Mouse (Mus musculus): Measurements from ENCODE around the gene Rhox2f. TPM values are rescaled to one million over a fixed set of nuclear protein-coding genes. Genes with fewer than 3 reads are reported as not detected.
"Not testable (repeated sequence)": the region's sequence is repeated elsewhere in the genome, so short reads cannot be mapped to it uniquely, and the experiment has no call there.

Gene Rhox2f
- total RNA-seq (2014; rRNA removed), result not detected in 2 replicates
- not detected in 2 replicates for polyA plus RNA-seq (2012; rRNA removed)

DNA sequence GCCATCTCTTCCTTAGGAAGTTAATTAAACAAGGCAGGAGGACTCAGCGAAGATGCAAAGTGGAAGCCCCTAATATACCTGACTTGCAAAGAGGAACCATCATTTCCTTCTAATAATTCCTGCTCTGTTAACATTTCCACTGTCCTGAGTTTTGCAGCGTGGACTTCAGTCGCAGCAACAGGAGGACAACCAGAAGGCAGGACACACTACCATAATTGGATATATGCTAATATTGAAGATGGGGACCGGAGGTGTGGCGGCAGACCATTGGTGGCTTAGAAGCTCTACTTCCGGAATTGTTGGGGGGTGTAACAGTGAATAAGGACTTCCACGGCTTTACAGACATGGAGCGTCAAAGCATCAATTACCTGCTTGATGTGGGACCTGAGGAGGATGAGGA lies at the start of gene Rhox2f:
Gene Rhox2f, plus strand, starts transcription at position 301 of the 400 bp plus-strand sequence.
- H3K27ac ChIP-seq (replicated peaks; ENCODE audit: insufficient read depth, low read depth, low read length); H3K36me3 ChIP-seq (ENCODE audit: control insufficient read depth, insufficient read depth, low read length); H3K4me3 ChIP-seq (ENCODE audit: insufficient read depth, low read depth, low read length); H3K79me2 ChIP-seq (ENCODE audit: control insufficient read depth, insufficient read depth, low read length); DNase-seq (ENCODE audit: extremely low read depth, low read depth, low spot score); H3K4me1 ChIP-seq (ENCODE audit: control insufficient read depth, insufficient read depth, low read length); H3K9ac ChIP-seq (ENCODE audit: low read depth, low read length); H3K27me3 ChIP-seq (ENCODE audit: control insufficient read depth, insufficient read depth, low read length): not testable (repeated sequence)
- 91% methylated on average over 8 of the region's 8 CpGs for WGBS

DNA sequence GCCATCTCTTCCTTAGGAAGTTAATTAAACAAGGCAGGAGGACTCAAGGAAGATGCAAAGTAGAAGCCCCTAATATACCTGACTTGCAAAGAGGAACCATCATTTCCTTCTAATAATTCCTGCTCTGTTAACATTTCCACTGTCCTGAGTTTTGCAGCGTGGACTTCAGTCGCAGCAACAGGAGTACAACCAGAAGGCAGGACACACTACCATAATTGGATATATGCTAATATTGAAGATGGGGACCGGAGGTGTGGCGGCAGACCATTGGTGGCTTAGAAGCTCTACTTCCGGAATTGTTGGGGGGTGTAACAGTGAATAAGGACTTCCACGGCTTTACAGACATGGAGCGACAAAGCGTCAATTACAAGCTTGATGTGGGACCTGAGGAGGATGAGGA lies 41.1 kb upstream of the Rhox2f start, which contains the start of gene Rhox2e:
Gene Rhox2e, plus strand, starts transcription at position 301 of the 400 bp plus-strand sequence.
- WGBS, result 86% methylated on average over 2 of the region's 8 CpGs
- not testable (repeated sequence) for H3K9ac ChIP-seq (ENCODE audit: low read depth, low read length); H3K79me2 ChIP-seq (ENCODE audit: control insufficient read depth, insufficient read depth, low read length); H3K27ac ChIP-seq (replicated peaks; ENCODE audit: insufficient read depth, low read depth, low read length); H3K4me1 ChIP-seq (ENCODE audit: control insufficient read depth, insufficient read depth, low read length); H3K4me3 ChIP-seq (ENCODE audit: insufficient read depth, low read depth, low read length); DNase-seq (ENCODE audit: extremely low read depth, low read depth, low spot score); H3K36me3 ChIP-seq (ENCODE audit: control insufficient read depth, insufficient read depth, low read length); H3K27me3 ChIP-seq (ENCODE audit: control insufficient read depth, insufficient read depth, low read length)

DNA sequence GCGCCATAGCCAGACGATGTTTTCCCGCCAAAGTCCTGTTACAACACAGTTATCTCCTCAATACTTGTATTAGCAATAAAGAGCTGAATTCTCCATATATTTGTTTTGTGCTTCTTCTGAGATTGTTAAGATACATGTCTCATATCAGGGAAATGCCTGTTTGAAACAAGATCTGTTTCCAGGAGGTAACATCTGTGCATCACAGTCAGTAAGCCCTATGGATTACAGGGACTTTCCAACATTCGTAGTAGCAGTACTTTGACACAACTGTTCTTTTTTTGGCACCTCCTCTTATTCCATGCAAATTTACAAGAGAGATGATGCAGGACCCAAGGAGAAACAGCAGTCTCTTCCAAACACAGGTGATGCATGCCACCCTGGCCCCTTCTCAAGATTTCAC lies 29.5 kb upstream of the Rhox2f start, which contains the start of gene Rhox3e:
Gene Rhox3e, plus strand, starts transcription at position 301 of the 400 bp plus-strand sequence.
- not testable (repeated sequence) for H3K79me2 ChIP-seq (ENCODE audit: control insufficient read depth, insufficient read depth, low read length); H3K27me3 ChIP-seq (ENCODE audit: control insufficient read depth, insufficient read depth, low read length); H3K9ac ChIP-seq (ENCODE audit: low read depth, low read length); H3K4me1 ChIP-seq (ENCODE audit: control insufficient read depth, insufficient read depth, low read length); DNase-seq (ENCODE audit: extremely low read depth, low read depth, low spot score); H3K36me3 ChIP-seq (ENCODE audit: control insufficient read depth, insufficient read depth, low read length); H3K27ac ChIP-seq (replicated peaks; ENCODE audit: insufficient read depth, low read depth, low read length); H3K4me3 ChIP-seq (ENCODE audit: insufficient read depth, low read depth, low read length)
- WGBS, result no CpG with 5 or more reads among the region's 4 CpGs

DNA sequence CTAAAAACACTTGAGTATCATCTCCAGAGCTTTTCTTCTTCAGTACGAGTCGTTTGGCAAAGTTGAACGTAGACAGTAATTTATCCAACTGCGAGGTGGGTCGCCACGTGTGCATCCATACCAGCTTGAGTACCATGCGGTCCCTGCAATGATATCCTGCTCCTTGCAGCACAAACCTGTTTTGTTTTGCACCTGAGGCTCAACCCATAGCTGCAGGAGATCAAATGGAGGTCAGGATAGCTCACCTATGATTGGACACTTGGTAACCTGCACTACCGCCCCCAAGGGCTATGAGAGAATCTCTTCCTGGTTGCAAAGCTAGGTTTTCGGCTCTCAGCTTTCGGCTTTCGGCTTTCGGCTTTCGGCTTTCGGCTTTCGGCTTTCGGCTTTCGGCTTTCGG lies 14.1 kb upstream of the Rhox2f start, which contains the start of gene Rhox4e:
Gene Rhox4e, plus strand, starts transcription at position 301 of the 400 bp plus-strand sequence.
- H3K4me3 ChIP-seq (ENCODE audit: insufficient read depth, low read depth, low read length); H3K79me2 ChIP-seq (ENCODE audit: control insufficient read depth, insufficient read depth, low read length); DNase-seq (ENCODE audit: extremely low read depth, low read depth, low spot score); H3K9ac ChIP-seq (ENCODE audit: low read depth, low read length); H3K27ac ChIP-seq (replicated peaks; ENCODE audit: insufficient read depth, low read depth, low read length); H3K36me3 ChIP-seq (ENCODE audit: control insufficient read depth, insufficient read depth, low read length); H3K27me3 ChIP-seq (ENCODE audit: control insufficient read depth, insufficient read depth, low read length); H3K4me1 ChIP-seq (ENCODE audit: control insufficient read depth, insufficient read depth, low read length): not testable (repeated sequence)
- WGBS, result 94% methylated on average over 10 of the region's 18 CpGs

DNA sequence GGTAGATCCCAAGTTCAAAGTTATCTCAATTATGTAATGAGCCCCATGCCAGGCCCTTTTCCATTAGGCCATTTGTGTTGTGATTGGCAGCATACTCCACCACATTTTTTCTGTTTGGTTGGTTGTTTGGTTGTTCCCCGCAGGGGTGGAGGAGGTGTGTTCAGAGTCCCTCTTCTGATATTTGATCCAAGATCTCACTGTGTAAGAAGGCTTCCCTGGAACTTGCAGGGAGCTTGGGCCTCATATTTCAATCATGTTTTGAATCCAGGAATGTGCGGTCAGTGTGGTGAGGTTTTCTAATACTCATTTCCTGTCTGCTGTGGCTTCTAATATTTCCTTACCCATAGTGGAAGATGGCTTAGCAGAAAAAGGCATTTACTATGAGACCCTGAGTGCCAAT lies 1.4 kb downstream of the Rhox2f start:
- H3K4me3 ChIP-seq (ENCODE audit: insufficient read depth, low read depth, low read length); H3K36me3 ChIP-seq (ENCODE audit: control insufficient read depth, insufficient read depth, low read length); H3K9ac ChIP-seq (ENCODE audit: low read depth, low read length); H3K79me2 ChIP-seq (ENCODE audit: control insufficient read depth, insufficient read depth, low read length); H3K27ac ChIP-seq (replicated peaks; ENCODE audit: insufficient read depth, low read depth, low read length); H3K27me3 ChIP-seq (ENCODE audit: control insufficient read depth, insufficient read depth, low read length); H3K4me1 ChIP-seq (ENCODE audit: control insufficient read depth, insufficient read depth, low read length): not testable (repeated sequence)
- WGBS, result 44% methylated on average over 2 of the region's 2 CpGs
- DNase-seq (ENCODE audit: extremely low read depth, low read depth, low spot score), result peak; percentile 4

DNA sequence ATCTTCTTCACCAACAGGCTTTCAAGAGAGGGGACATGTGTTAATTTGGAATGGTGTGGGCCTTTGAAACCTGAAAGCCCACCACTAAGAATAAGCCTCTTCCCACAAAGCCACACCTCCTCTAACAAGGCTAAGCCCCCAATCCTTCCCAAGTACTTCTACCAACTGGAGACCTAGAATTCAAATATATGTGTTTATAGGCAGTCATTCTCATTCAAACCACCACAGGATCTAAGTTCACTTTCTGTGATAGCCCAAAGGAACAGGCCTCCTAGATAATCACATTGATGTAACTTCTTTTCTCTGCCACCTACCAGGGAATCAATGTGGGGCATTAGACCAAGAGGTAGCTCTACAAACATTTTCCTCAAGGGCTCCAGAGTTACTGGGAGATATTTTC lies 9.5 kb downstream of the Rhox2f start, which contains the start of gene Rhox3f:
Gene Rhox3f, plus strand, starts transcription at position 301 of the 400 bp plus-strand sequence.
- H3K4me1 ChIP-seq (ENCODE audit: control insufficient read depth, insufficient read depth, low read length); H3K27me3 ChIP-seq (ENCODE audit: control insufficient read depth, insufficient read depth, low read length); H3K4me3 ChIP-seq (ENCODE audit: insufficient read depth, low read depth, low read length); H3K27ac ChIP-seq (replicated peaks; ENCODE audit: insufficient read depth, low read depth, low read length); DNase-seq (ENCODE audit: extremely low read depth, low read depth, low spot score); H3K9ac ChIP-seq (ENCODE audit: low read depth, low read length); H3K79me2 ChIP-seq (ENCODE audit: control insufficient read depth, insufficient read depth, low read length); H3K36me3 ChIP-seq (ENCODE audit: control insufficient read depth, insufficient read depth, low read length): not testable (repeated sequence)

DNA sequence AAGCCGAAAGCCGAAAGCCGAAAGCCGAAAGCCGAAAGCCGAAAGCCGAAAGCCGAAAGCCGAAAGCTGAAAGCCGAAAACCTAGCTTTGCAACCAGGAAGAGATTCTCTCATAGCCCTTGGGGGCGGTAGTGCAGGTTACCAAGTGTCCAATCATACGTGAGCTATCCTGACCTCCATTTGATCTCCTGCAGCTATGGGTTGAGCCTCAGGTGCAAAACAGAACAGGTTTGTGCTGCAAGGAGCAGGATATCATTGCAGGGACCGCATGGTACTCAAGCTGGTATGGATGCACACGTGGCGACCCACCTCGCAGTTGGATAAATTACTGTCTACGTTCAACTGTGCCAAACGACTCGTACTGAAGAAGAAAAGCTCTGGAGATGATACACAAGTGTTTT lies 36.4 kb downstream of the Rhox2f start, which contains the start of gene Rhox4f:
Gene Rhox4f, minus strand, starts transcription at position 101 of the 400 bp plus-strand sequence.
- not testable (repeated sequence) for H3K4me3 ChIP-seq (ENCODE audit: insufficient read depth, low read depth, low read length); H3K27ac ChIP-seq (replicated peaks; ENCODE audit: insufficient read depth, low read depth, low read length); H3K4me1 ChIP-seq (ENCODE audit: control insufficient read depth, insufficient read depth, low read length); H3K36me3 ChIP-seq (ENCODE audit: control insufficient read depth, insufficient read depth, low read length); H3K9ac ChIP-seq (ENCODE audit: low read depth, low read length); H3K27me3 ChIP-seq (ENCODE audit: control insufficient read depth, insufficient read depth, low read length); H3K79me2 ChIP-seq (ENCODE audit: control insufficient read depth, insufficient read depth, low read length); DNase-seq (ENCODE audit: extremely low read depth, low read depth, low spot score)
- WGBS, result 94% methylated on average over 18 of the region's 19 CpGs

Other genes starting within 250 kb of the Rhox2f start
- gene Rhox3a2, start 191.4 kb upstream of the Rhox2f start, total RNA-seq (2014; rRNA removed), result not detected in 2 replicates
- gene Rhox3a2, start 191.4 kb upstream of the Rhox2f start, polyA plus RNA-seq (2012; rRNA removed), result not detected in 2 replicates
- not detected in 2 replicates for gene Rhox4a2, start 180.6 kb upstream of the Rhox2f start, total RNA-seq (2014; rRNA removed)
- gene Rhox4a2, start 180.6 kb upstream of the Rhox2f start, polyA plus RNA-seq (2012; rRNA removed), result not detected in 2 replicates
- not detected in 2 replicates for gene Rhox2b, start 159.3 kb upstream of the Rhox2f start, total RNA-seq (2014; rRNA removed)
- gene Rhox2b, start 159.3 kb upstream of the Rhox2f start, polyA plus RNA-seq (2012; rRNA removed), result not detected in 2 replicates
- gene Rhox4b, start 138.9 kb upstream of the Rhox2f start, total RNA-seq (2014; rRNA removed), result not detected in 2 replicates
- not detected in 2 replicates for gene Rhox4b, start 138.9 kb upstream of the Rhox2f start, polyA plus RNA-seq (2012; rRNA removed)
- not detected in 2 replicates for gene Rhox2c, start 117.7 kb upstream of the Rhox2f start, total RNA-seq (2014; rRNA removed)
- gene Rhox2c, start 117.7 kb upstream of the Rhox2f start, polyA plus RNA-seq (2012; rRNA removed), result not detected in 2 replicates
- gene Rhox3c, start 112.8 kb upstream of the Rhox2f start, total RNA-seq (2014; rRNA removed), result not detected in 2 replicates
- gene Rhox3c, start 112.8 kb upstream of the Rhox2f start, polyA plus RNA-seq (2012; rRNA removed), result not detected in 2 replicates
- gene Rhox4c, start 91.1 kb upstream of the Rhox2f start, total RNA-seq (2014; rRNA removed), result not detected in 2 replicates
- gene Rhox4c, start 91.1 kb upstream of the Rhox2f start, polyA plus RNA-seq (2012; rRNA removed), result not detected in 2 replicates
- gene Rhox2d, start 78.0 kb upstream of the Rhox2f start, total RNA-seq (2014; rRNA removed), result not detected in 2 replicates
- gene Rhox2d, start 78.0 kb upstream of the Rhox2f start, polyA plus RNA-seq (2012; rRNA removed), result not detected in 2 replicates
- gene Rhox4d, start 57.0 kb upstream of the Rhox2f start, total RNA-seq (2014; rRNA removed), result not detected in 2 replicates
- gene Rhox4d, start 57.0 kb upstream of the Rhox2f start, polyA plus RNA-seq (2012; rRNA removed), result not detected in 2 replicates
- not detected in 2 replicates for gene Rhox2e, start 41.0 kb upstream of the Rhox2f start, total RNA-seq (2014; rRNA removed)
- gene Rhox2e, start 41.0 kb upstream of the Rhox2f start, polyA plus RNA-seq (2012; rRNA removed), result not detected in 2 replicates
- gene Rhox3e, start 29.4 kb upstream of the Rhox2f start, total RNA-seq (2014; rRNA removed), result not detected in 2 replicates
- not detected in 2 replicates for gene Rhox3e, start 29.4 kb upstream of the Rhox2f start, polyA plus RNA-seq (2012; rRNA removed)
- not detected in 2 replicates for gene Rhox4e, start 14.0 kb upstream of the Rhox2f start, total RNA-seq (2014; rRNA removed)
- gene Rhox4e, start 14.0 kb upstream of the Rhox2f start, polyA plus RNA-seq (2012; rRNA removed), result not detected in 2 replicates
- not detected in 2 replicates for gene Rhox3f, start 9.6 kb downstream of the Rhox2f start, total RNA-seq (2014; rRNA removed)
- gene Rhox3f, start 9.6 kb downstream of the Rhox2f start, polyA plus RNA-seq (2012; rRNA removed), result not detected in 2 replicates
- not detected in 2 replicates for gene Rhox4f, start 36.3 kb downstream of the Rhox2f start, total RNA-seq (2014; rRNA removed)
- not detected in 2 replicates for gene Rhox4f, start 36.3 kb downstream of the Rhox2f start, polyA plus RNA-seq (2012; rRNA removed)
- not detected in 2 replicates for gene Rhox3g, start 57.2 kb downstream of the Rhox2f start, total RNA-seq (2014; rRNA removed)
- gene Rhox3g, start 57.2 kb downstream of the Rhox2f start, polyA plus RNA-seq (2012; rRNA removed), result not detected in 2 replicates
- gene Rhox2g, start 72.1 kb downstream of the Rhox2f start, total RNA-seq (2014; rRNA removed), result not detected in 2 replicates
- gene Rhox2g, start 72.1 kb downstream of the Rhox2f start, polyA plus RNA-seq (2012; rRNA removed), result not detected in 2 replicates
- not detected in 2 replicates for gene Rhox4g, start 79.9 kb downstream of the Rhox2f start, total RNA-seq (2014; rRNA removed)
- gene Rhox4g, start 79.9 kb downstream of the Rhox2f start, polyA plus RNA-seq (2012; rRNA removed), result not detected in 2 replicates
- gene Rhox3h, start 97.4 kb downstream of the Rhox2f start, total RNA-seq (2014; rRNA removed), result not detected in 2 replicates
- not detected in 2 replicates for gene Rhox3h, start 97.4 kb downstream of the Rhox2f start, polyA plus RNA-seq (2012; rRNA removed)
- not detected in 2 replicates for gene Rhox2h, start 101.9 kb downstream of the Rhox2f start, total RNA-seq (2014; rRNA removed)
- gene Rhox2h, start 101.9 kb downstream of the Rhox2f start, polyA plus RNA-seq (2012; rRNA removed), result not detected in 2 replicates
- 0.54 TPM in 1 of 2 replicates, not detected in the other for gene Rhox5, start 233.4 kb downstream of the Rhox2f start, total RNA-seq (2014; rRNA removed)
- not detected in 2 replicates for gene Rhox5, start 233.4 kb downstream of the Rhox2f start, polyA plus RNA-seq (2012; rRNA removed)